Mouse (Mus musculus): ENCODE measurements around the gene Rad51.

Gene Rad51

DNA sequence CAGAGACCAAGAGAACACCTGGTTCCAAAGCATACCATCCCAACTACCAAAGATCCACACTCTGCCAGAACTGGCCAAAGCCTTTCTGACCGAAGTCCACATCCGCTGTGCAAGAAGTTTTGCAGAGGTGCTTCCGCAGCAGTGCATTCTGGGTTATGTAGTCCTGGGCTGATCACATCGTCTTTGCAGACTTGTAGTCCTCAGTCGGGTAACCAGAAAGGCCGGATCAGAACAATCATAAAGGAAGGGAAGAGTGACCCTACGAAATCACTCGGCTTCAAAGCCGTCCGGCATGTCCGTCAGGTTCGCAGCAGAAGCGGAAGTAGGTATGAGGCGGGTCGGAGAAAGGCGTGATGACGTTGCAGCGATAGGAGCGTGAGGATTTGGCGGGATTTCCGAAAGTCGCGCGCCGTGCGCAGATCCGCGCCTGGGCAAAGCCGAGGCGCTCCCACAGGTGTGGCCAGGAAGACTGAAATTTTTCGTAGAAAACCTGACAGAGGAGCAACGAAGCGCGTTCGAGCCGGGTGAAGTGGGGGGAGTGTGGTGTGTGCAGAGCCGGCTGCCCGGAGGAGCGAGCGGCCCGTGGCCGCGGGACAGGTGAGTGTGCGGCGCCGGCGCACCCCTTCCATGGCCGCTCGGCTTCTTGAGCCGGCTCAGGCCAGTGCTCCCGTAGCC, at the start of gene Rad51:
TSS of gene Rad51 (plus strand) at position 356 of the 675 bp plus-strand sequence.
- DNase-seq (ENCODE audit: low read depth, low spot score): peak; percentile 87

DNA sequence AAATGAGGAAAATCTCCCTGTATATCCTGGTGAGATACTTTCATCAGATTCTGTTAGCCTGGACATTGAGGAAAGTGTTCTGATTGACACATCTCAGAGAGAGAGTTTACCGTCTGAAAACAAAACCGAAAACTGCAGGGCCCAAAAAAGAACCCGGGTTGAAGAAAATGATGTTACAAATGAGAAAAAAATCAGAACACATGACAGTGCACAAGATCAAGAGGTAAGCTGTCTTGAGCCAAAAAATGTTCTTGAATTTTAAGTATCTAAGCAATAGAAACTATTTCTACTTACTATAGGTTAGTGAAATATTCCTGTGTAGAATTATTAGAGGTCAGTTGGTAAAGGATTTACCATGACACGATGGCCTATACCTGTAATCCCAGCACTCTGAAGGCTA, 40.2 kb upstream of the Rad51 start:
- no peak for DNase-seq (ENCODE audit: low read depth, low spot score)

- no peak for DNase-seq (ENCODE audit: low read depth, low spot score)
These were observed 26.4 kb upstream of the Rad51 start for GRCm38 (mm10) chr2:119086156-119086555.

DNA sequence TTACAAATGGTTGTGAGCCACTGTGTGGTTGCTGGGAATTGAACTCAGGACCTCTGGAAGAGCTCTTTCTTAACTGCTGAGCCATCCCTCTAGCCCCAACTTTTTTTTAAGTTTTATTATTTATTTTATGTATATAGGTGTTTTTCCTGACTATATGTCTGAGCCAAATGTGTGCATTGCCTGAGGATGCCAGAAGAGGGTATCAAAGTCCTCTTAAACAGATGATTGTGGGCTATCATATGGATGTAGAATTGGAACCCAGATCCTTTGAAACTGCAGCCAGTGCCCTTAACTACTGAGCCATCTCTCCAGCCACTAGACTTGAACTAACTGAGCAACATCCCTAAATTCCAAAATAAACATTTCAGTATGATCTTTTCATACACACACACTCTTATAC, 11.0 kb upstream of the Rad51 start:
- no peak for DNase-seq (ENCODE audit: low read depth, low spot score)

DNA sequence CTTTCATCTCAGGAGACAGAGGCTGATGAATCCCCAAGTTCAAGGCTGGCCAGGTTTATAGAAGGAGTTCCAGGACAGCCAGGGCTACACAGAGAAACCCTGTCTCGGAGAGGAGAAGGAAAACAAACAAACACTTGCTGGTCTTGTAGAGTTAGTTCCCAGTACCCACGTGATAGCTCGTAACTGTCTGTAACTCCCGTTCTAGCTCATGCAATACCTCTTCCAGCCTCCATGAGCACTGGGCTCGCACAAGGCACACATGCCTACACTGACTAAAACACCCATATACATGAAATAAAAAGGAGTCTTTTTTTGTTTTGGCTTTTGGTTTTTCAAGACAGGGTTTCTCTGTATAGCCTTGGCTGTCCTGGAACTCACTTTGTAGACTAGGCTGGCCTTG, 6.0 kb upstream of the Rad51 start:
- no peak for DNase-seq (ENCODE audit: low read depth, low spot score)

DNA sequence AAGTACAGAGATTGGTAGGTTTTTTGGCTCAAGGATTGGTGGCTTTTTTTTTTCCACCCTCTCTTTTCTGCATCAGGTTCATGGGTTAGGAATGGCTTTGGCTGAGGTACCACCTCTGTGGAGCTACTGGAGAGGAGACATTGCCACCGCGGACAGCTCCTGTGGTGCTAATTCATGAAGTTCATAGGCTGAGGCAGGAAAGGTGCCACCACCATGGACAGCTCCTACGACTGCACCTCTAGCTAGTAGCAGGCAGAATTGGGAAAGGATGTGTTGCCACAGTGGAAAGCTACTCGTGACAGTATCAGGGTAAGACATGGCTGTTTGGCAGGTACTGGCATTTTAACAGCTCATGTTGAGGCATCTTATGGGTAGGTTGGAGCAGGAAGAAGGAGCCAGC, 4.0 kb upstream of the Rad51 start:
- DNase-seq (ENCODE audit: low read depth, low spot score): no peak

DNA sequence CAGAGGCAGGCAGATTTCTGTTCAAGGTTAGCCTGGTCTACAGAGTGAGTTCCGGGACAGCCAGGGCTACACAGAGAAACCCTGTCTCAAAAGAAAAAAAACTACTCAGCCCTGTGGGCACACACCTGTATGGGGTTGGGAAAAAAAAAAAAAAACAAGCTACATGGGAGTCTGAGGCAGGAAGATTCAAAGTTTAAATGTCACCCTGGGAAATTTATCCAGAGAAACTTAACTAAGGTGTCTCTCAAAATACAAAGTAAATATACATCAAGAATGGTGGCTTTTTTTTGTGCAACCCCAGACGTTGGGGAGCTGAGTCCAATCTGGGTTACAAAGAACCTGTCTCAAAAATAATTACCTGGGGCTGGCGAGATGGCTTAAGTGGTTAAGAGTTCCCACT, 1.5 kb upstream of the Rad51 start:
- no peak for DNase-seq (ENCODE audit: low read depth, low spot score)

DNA sequence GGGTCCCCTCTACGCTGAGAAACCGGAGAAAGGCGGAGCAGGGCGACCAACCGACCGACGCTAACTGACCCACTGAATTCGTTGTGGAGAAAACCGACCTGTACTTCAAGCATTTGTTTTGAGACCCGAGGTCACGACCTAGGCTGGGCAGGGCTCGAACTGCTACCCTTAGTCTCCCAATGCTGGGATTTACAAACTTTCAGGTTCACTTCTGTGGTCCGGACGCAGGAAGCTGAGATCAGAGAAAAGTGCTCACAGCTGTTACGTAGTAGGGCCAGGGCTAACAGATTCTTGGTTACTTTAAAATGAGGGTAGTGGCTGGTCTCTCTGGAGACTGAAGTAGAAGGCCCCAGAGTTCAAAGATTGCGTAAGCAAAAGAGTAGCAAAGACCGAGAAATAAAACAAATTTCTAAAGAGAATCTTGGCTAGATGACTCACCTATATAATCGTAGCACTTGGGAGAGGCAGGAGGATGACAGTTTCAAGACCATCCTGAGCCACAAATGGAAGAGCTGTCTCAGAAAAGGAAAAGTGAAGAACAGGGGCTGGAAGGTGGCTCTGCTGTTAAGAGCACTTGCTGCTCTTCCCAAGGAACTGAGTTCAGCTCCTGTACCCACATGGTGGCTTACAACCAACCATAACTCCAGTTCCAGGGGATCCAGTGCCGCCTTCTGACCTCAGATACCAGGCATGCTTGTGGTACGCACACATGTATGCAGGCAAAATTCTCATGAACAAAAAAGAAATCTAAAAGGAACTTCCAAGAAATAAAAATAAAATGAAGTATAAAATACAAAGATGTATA, 730 bp downstream of the Rad51 start:
- DNase-seq (ENCODE audit: low read depth, low spot score): no peak

DNA sequence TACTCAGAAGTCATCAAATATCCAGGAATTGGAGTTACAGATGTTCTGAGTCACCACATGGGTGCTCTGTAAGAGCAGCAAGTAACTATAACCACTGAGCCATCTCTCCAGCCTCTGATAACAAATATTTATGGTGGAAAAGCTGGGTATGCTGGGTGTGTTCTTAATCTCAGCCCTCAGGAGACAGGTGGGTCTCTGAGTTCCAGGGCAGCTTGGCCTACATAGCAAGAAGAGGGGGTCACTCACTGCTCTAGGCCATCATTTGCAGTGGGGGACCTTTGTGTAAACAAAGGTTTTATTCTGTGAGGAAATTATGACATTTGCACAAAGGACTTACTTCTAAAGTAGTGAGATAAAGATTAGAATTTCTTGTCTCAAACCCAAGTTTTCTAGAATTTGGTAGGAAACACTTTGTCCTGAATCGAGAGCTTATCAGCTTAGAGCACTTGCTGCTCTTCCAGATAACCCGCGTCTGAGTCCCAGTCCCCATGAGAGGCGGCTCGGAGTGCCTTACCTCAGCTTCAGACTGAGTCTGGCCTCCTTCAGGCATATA, 23.8 kb downstream of the Rad51 start:
- peak; percentile 70 for DNase-seq (ENCODE audit: low read depth, low spot score)

DNA sequence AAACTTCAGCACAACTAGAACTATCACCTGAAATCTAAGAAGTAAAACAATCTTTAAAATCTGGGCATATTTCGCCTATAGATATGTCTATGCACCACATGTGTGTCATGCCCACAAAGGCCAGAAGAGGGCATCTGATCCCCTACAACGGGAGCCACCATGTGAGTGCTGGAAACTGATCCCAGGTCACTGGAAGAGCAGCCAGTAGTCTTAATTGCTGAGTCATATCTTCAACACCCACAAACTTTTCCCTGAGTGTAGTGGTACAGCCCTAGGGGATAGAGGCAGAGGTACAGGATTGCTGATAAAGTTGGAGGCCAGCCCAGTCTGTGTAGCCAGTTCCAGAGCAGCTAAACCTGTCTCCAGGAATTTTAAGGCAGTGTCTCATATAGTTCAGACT, 32.6 kb downstream of the Rad51 start:
- peak; percentile 25 for DNase-seq (ENCODE audit: low read depth, low spot score)

- no peak for DNase-seq (ENCODE audit: low read depth, low spot score)
These were observed 33.8 kb downstream of the Rad51 start for GRCm38 (mm10) chr2:119146435-119146834.

DNA sequence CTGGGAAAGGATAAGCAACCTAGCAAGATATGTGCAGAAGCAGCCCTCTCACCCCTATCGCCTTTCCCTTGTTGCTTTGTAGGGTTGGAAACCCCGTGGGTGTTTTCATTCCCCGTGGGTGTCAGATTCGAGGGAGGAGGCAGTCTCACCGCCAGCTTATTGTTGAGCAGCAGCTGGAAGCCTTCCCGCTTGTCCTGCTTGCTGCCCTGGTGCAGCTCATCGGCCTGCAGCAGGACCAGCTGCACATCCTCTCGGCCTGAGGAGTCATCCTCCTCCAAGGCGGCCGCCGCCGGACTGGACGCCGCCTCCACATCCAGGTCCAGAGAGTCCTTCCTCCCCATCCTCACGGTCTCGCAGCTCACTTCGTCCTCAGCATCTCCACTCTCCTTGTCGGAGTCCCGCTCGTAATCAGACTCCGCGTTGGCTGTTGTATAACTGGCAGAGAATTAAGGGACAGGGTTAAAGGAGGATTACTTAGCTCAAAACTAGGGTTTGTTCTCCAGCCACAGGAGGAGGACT, 34.6 kb downstream of the Rad51 start:
- DNase-seq (ENCODE audit: low read depth, low spot score): no peak

GRCm38 (mm10) chr2:119147775-119148174, 35.2 kb downstream of the Rad51 start:
- no peak for DNase-seq (ENCODE audit: low read depth, low spot score)

GRCm38 (mm10) chr2:119152255-119152654, 39.7 kb downstream of the Rad51 start:
- DNase-seq (ENCODE audit: low read depth, low spot score): no peak

GRCm38 (mm10) chr2:119154683-119155082, 42.1 kb downstream of the Rad51 start:
- peak; percentile 21 for DNase-seq (ENCODE audit: low read depth, low spot score)

GRCm38 (mm10) chr2:119155388-119155787, 42.8 kb downstream of the Rad51 start:
- DNase-seq (ENCODE audit: low read depth, low spot score): peak; percentile 78

DNA sequence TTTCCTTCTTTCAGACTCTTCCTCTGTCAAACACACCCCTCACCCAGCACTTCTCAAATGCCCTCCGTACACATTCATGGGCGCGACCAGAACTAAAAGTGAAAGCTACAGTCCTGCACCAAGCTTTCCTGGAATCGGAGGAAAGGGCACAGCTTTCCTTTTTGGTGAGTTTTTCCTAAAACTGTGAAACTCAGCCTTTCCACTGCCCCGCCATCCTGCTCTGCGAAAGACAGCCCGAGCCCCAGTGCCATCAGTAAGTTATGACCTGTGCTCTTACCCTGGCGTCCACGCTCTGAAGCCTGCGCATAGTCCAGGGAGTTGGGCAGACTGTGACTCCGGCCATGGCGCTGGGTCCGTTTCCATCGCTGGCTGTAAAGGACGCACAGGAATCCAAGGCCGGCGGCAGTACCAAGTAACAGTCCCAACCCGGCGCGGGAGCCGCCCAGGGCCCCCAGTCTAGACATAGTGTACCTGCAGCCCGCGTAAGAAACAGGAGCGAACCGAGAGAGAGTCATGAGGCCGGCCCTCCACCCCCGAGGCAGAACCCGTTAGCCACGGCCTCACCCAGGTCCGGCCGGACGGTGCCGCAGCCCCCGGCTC, 43.6 kb downstream of the Rad51 start:
- DNase-seq (ENCODE audit: low read depth, low spot score): peak; percentile 29

DNA sequence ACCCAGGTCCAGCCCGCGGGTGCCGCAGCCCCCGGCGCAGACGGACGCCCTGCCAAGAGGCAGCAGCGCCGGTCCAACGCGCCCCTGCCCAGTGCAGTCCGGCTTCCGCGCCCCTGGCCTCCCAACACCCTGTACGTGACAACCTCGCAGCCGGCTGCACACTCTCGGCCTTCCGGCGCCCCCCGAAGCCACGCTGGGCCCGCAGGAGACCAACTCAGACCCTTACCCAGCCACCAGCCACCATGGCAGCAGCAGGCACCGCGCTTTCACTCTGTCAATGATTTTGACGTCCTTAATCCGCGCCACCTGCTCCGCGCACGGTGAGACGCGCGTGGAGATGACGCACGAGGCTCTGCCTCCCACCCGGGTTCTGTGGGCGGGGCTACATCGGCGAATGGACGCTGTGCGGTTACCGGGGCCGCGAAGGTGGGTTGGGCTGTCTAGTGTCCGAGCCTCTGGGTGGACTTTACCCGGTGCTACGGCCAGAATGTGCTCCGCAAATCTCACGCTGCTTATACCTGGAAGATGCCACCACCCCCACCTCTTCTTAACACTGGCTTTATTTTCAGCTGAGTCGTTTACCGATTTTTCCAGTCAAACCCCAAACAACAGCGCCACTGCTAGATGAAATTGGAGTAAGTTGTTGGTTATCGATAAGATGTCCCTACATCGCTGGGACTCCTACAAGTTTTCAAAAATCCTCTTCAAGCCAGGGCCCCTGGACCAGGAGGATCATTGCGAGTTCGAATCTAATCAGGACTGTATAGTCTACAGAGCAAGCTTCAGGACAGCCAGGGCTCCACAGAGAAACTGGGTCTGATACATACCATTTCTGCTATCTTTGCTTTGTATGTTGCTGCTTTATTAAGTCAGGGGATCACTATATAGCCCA, 44.3 kb downstream of the Rad51 start, which contains the start of gene Rmdn3:
TSS of gene Rmdn3 (minus strand) at position 354 of the 892 bp plus-strand sequence.
- peak; percentile 90 for DNase-seq (ENCODE audit: low read depth, low spot score)

GRCm38 (mm10) chr2:119157836-119158235, 45.2 kb downstream of the Rad51 start:
- DNase-seq (ENCODE audit: low read depth, low spot score): no peak

DNA sequence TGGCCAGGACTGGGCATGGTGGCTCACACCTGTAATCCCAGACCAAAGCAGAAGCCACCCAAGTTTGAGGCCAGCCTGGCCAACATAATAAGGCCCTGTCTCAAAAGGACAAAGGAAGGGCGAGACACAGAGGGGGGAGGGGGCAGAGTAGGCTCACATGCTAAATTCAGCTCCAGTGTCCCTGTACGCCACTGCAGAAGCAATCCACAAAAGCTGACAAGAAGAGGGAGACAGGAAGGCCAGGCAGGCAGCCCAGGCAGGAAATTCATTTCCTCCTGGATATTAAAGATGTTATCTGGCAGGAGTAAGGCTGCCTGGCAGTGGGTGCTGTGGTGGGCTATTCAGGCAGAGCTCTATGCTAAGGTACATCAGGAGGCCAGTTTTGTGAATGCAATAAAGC, 48.7 kb downstream of the Rad51 start:
- no peak for DNase-seq (ENCODE audit: low read depth, low spot score)

GRCm38 (mm10) chr2:119163135-119163534, 50.5 kb downstream of the Rad51 start:
- DNase-seq (ENCODE audit: low read depth, low spot score): no peak
